Mouse (Mus musculus): ENCODE measurements around the gene Ldhc. TPM values are rescaled to one million over a fixed set of nuclear protein-coding genes. Genes with fewer than 3 reads are reported as not detected.

Ldhc gene
- total and polyA plus RNA-seq, 3 experiments, result not detected

DNA sequence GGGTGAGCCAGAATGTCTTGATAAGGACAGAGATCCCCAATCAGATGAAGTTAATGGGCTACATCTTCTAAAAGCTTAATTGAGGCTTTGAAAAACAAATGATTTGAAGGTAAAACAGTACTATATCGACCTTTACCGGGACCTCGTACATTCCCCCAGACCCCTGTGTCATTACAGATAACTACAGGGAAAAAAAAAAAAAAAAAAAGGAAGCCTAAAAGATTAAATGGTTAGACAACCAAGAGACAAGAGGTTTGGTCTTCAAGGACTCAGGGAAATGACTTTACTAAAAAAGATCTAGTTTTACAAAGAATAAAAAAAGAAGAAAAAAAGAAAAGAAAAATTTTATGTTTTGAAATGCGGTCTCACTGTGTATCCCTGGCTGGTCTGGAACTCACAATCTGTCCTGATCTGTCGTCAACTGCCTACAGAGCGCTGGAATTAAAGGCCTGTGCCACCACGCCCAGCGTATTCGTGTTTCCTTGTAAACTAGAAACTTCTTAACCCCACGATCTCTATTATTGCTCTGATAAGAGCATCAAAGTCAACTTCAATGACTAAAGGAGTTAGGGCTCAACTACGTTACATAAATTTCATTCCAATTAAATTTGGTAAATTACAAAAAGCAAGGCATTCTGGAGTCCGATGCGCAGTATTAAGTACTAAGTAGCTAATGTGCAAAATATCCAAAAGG lies 57.8 kb downstream of the Ldhc start:
- Histone ChIP-seq H3K9me3 (replicated peaks; ENCODE audit: low read length) (no peaks in the 10 kb centered on the region), H3K27ac (ENCODE audit: insufficient read depth, low read depth) (no peak overlapping the region)

DNA sequence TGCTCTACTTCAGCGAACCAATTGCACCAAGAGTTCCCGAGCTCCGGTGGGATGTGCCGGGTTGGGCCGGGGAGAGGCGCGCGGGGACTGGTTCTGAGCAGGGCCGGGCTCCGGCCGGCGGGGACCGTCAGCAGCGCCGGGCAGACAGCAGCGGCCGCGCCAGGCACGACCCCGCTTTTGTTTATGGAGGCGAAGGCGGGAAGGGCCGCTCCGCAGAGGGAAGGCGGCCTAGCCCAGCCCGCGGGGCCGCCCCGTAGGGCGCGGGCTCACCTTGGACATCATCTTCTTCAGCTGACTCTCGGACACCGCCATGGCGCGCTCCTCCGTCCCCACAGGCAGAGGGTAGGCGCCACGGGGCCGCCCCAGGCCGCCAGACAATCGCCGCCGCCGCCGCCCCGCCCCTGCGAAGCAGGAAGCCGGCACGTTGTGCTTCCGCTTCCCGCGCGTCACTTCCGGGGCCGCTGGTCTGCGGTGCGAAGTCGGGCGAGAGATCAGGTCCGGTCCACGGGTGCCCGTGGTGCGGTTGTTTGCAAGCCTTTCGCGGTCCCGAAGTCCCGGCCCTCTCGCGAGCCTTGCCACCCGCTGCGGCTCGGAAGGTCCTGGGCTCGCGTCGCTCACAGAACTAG lies 58.7 kb downstream of the Ldhc start, which contains the start of gene Tsg101:
Gene Tsg101 (minus strand): TSS at position 419 of the 626 bp plus-strand sequence.
- dilution Hi-C loops (cut with MboI; ENCODE audit: extremely low pct_ligation_motif_present, extremely low pct_unique_long_range_greater_than_20kb, low sequenced_read_pairs), result no loop called here
- peak within 1 kb of the TSS; percentile 73 for H3K27ac ChIP-seq (ENCODE audit: insufficient read depth, low read depth)
- H3K9me3 ChIP-seq (replicated peaks; ENCODE audit: low read length), result no peaks in the 10 kb centered on the region
- H3K4me1 ChIP-seq (ENCODE audit: control insufficient read depth in 1 of 2, insufficient read depth in 2 of 2), result peaks cover 9 to 35% of the 10 kb centered on the region in 2 experiments; a peak in 3 of 4 replicates
- H3K9ac ChIP-seq (ENCODE audit: insufficient read depth, low read depth), result peak within 1 kb of the TSS; percentile 89
- peaks cover 34% of the 10 kb centered on the region for H3K79me2 ChIP-seq (replicated peaks; ENCODE audit: control insufficient read depth, extremely low read depth, insufficient read depth, poor library complexity, severe bottlenecking)
- H3K36me3 ChIP-seq (replicated peaks in 1 of 2; ENCODE audit: control insufficient read depth in 1 of 2, insufficient read depth in 1 of 2, low read length in 1 of 2), result peaks cover 6 to 28% of the 10 kb centered on the region in 2 experiments
- in situ Hi-C loops (cut with MboI; ENCODE audit: low pct_ligation_motif_present, low pct_unique_long_range_greater_than_20kb, low sequenced_read_pairs), result no loop called here
- peak within 1 kb of the TSS; percentile 51; the same call in 1 of the 2 replicates for H3K4me2 ChIP-seq (ENCODE audit: insufficient read depth, low read depth, poor library complexity, severe bottlenecking)
- H3K4me3 ChIP-seq (replicated peaks in 1 of 3; ENCODE audit: low read depth in 2 of 3, low read length in 2 of 3, poor library complexity in 1 of 3), result peak within 1 kb of the TSS; percentile 75 to 84 (median 83)
- peak; percentile 87 for DNase-seq (ENCODE audit: extremely low read depth)
- no peaks in the 10 kb centered on the region for H3K27me3 ChIP-seq (replicated peaks)
- TF ChIP-seq CHD2 (IDR thresholded peaks at IDR 0.05; ENCODE audit: low read length) (no peak; the same call in 1 of the 2 replicates), POLR2A (IDR thresholded peaks at IDR 0.05; ENCODE audit: low read depth, low read length) (peak; percentile 98), ETS1 (conservative IDR thresholded peaks at IDR 0.05; ENCODE audit: low read depth, low read length) (no peak), RAD21 (IDR thresholded peaks at IDR 0.05; ENCODE audit: low read depth, low read length) (no peak), NRF1 (IDR thresholded peaks at IDR 0.05; ENCODE audit: low read depth, low read length) (peak; percentile 26; the same call in 1 of the 2 replicates), SMC3 (IDR thresholded peaks at IDR 0.05; ENCODE audit: low read depth, low read length) (no peak), ELF1 (IDR thresholded peaks at IDR 0.05; ENCODE audit: low read depth, low read length) (peak; percentile 95), USF1 (IDR thresholded peaks at IDR 0.05; ENCODE audit: low read depth, low read length) (no peak), KAT2A (IDR thresholded peaks at IDR 0.05; ENCODE audit: insufficient replicate concordance, low read length) (peak; percentile 67; the same call in 1 of the 2 replicates), MAFK (IDR thresholded peaks at IDR 0.05; ENCODE audit: insufficient replicate concordance, low read length) (no peak), MEF2A (IDR thresholded peaks at IDR 0.05; ENCODE audit: borderline replicate concordance, low read depth, low read length) (no peak; the same call in 1 of the 2 replicates), JUND (conservative IDR thresholded peaks at IDR 0.05; ENCODE audit: low read depth, low read length) (no peak), MAZ (IDR thresholded peaks at IDR 0.05; ENCODE audit: low read depth, low read length) (peak; percentile 79), ZMIZ1 (IDR thresholded peaks at IDR 0.05; ENCODE audit: low read depth, low read length) (peak; percentile 77; the same call in 1 of the 2 replicates), HCFC1 (IDR thresholded peaks at IDR 0.05; ENCODE audit: low read depth, low read length) (peak; percentile 84), UBTF (IDR thresholded peaks at IDR 0.05; ENCODE audit: low read depth, low read length) (peak; percentile 89), ZNF384 (IDR thresholded peaks at IDR 0.05; ENCODE audit: low read depth, low read length) (no peak), NELFE (IDR thresholded peaks at IDR 0.05; ENCODE audit: low read depth, low read length) (peak; percentile 97), POLR2AphosphoS2 (IDR thresholded peaks at IDR 0.05; ENCODE audit: low read depth, low read length) (peak; percentile 82; the same call in 1 of the 2 replicates), MXI1 (IDR thresholded peaks at IDR 0.05; ENCODE audit: low read depth, low read length) (peak; percentile 72; the same call in 1 of the 2 replicates), IRF4 (IDR thresholded peaks at IDR 0.05; ENCODE audit: low read depth, low read length) (peak; percentile 43; the same call in 1 of the 2 replicates), PAX5 (IDR thresholded peaks at IDR 0.05; ENCODE audit: low read length) (no peak), GABPA (IDR thresholded peaks at IDR 0.05; ENCODE audit: insufficient replicate concordance, low read depth, low read length) (no peak), RCOR1 (conservative IDR thresholded peaks at IDR 0.05; ENCODE audit: low read depth, low read length) (no peak), CTCF (conservative IDR thresholded peaks at IDR 0.05 in 1 of 2, IDR thresholded peaks at IDR 0.05 in 1 of 2; ENCODE audit: low read depth in 2 of 2, low read length in 2 of 2) (0 out of 4 replicates have a peak, but pooled peaks of 1 of the 2 experiments have one; percentile 6), MAX (IDR thresholded peaks at IDR 0.05; ENCODE audit: low read length) (no peak), USF2 (conservative IDR thresholded peaks at IDR 0.05; ENCODE audit: low read depth, low read length) (no peak), E2F4 (IDR thresholded peaks at IDR 0.05; ENCODE audit: insufficient replicate concordance, low read depth, low read length) (no peak), TBP (conservative IDR thresholded peaks at IDR 0.05; ENCODE audit: low read depth, low read length) (0 out of 2 replicates have a peak, but pooled peaks have one; percentile 42)

More for the DNA sequence above, 57.8 kb downstream of the Ldhc start:
- peaks cover 9 to 34% of the 10 kb centered on the region in 2 experiments for H3K36me3 ChIP-seq (replicated peaks in 1 of 2; ENCODE audit: control insufficient read depth in 1 of 2, insufficient read depth in 1 of 2, low read length in 1 of 2)
- peak overlapping the region; percentile 51; the same call in 1 of the 2 replicates for H3K4me2 ChIP-seq (ENCODE audit: insufficient read depth, low read depth, poor library complexity, severe bottlenecking)
- peaks cover 9 to 35% of the 10 kb centered on the region in 2 experiments; a peak in 3 of 4 replicates for H3K4me1 ChIP-seq (ENCODE audit: control insufficient read depth in 1 of 2, insufficient read depth in 2 of 2)
- H3K9ac ChIP-seq (ENCODE audit: insufficient read depth, low read depth), result peak overlapping the region; percentile 89
- DNase-seq (ENCODE audit: extremely low read depth), result peak; percentile 24
- peak overlapping the region; percentile 62 to 83 (median 75) for H3K4me3 ChIP-seq (replicated peaks in 1 of 3; ENCODE audit: low read depth in 2 of 3, low read length in 2 of 3, poor library complexity in 1 of 3)
- in situ Hi-C loops (cut with MboI; ENCODE audit: low pct_ligation_motif_present, low pct_unique_long_range_greater_than_20kb, low sequenced_read_pairs), result no loop called here
- dilution Hi-C loops (cut with MboI; ENCODE audit: extremely low pct_ligation_motif_present, extremely low pct_unique_long_range_greater_than_20kb, low sequenced_read_pairs), result no loop called here
- no peaks in the 10 kb centered on the region for H3K27me3 ChIP-seq (replicated peaks)
- H3K79me2 ChIP-seq (replicated peaks; ENCODE audit: control insufficient read depth, extremely low read depth, insufficient read depth, poor library complexity, severe bottlenecking), result peaks cover 34% of the 10 kb centered on the region
- TF ChIP-seq MXI1 (IDR thresholded peaks at IDR 0.05; ENCODE audit: low read depth, low read length) (0 out of 2 replicates have a peak, but pooled peaks have one; percentile 4), CTCF (conservative IDR thresholded peaks at IDR 0.05 in 1 of 2, IDR thresholded peaks at IDR 0.05 in 1 of 2; ENCODE audit: low read depth in 2 of 2, low read length in 2 of 2) (no peak)

All from CH12.LX (cell line).